Mouse (Mus musculus): Measurements from ENCODE around the gene Zc2hc1b. TPM values are rescaled to one million over a fixed set of nuclear protein-coding genes. Genes with fewer than 3 reads are reported as not detected.

Zc2hc1b gene
- polyA plus RNA-seq, 1 experiment = not detected

- Histone ChIP-seq H3K27ac (ENCODE audit: insufficient read depth, low read length) (no peak overlapping the region), H3K4me1 (ENCODE audit: control insufficient read depth, insufficient read depth, low read length) (no peaks in the 10 kb centered on the region), H3K4me3 (ENCODE audit: insufficient read depth, low read length) (no peak overlapping the region)
- TF ChIP-seq CTCF (IDR thresholded peaks at IDR 0.05; ENCODE audit: extremely low read depth, insufficient read depth, low read length) = no peak
- TF ChIP-seq POLR2A (IDR thresholded peaks at IDR 0.05; ENCODE audit: extremely low read depth, insufficient read depth, low read length) = no peak
These were observed 6.4 kb upstream of the Zc2hc1b start for GRCm38 (mm10) chr10:13184170-13184766.

- TF ChIP-seq POLR2A (IDR thresholded peaks at IDR 0.05; ENCODE audit: extremely low read depth, insufficient read depth, low read length) (no peak), CTCF (IDR thresholded peaks at IDR 0.05; ENCODE audit: extremely low read depth, insufficient read depth, low read length) (no peak)
- H3K27ac ChIP-seq (ENCODE audit: insufficient read depth, low read length) = no peak overlapping the region
- H3K4me3 ChIP-seq (ENCODE audit: insufficient read depth, low read length) = no peak overlapping the region
These were observed 2.4 kb upstream of the Zc2hc1b start for GRCm38 (mm10) chr10:13180211-13180610.

GRCm38 (mm10) chr10:13175866-13176265, 2.0 kb downstream of the Zc2hc1b start:
- TF ChIP-seq CTCF (IDR thresholded peaks at IDR 0.05; ENCODE audit: extremely low read depth, insufficient read depth, low read length) = no peak
- no peak for TF ChIP-seq POLR2A (IDR thresholded peaks at IDR 0.05; ENCODE audit: extremely low read depth, insufficient read depth, low read length)
- Histone ChIP-seq H3K27ac (ENCODE audit: insufficient read depth, low read length) (no peak overlapping the region), H3K4me1 (ENCODE audit: control insufficient read depth, insufficient read depth, low read length) (no peaks in the 10 kb centered on the region), H3K4me3 (ENCODE audit: insufficient read depth, low read length) (no peak overlapping the region)

More at GRCm38 (mm10) chr10:13180211-13180610, 2.4 kb upstream of the Zc2hc1b start:
- no peaks in the 10 kb centered on the region for H3K4me1 ChIP-seq (ENCODE audit: control insufficient read depth, insufficient read depth, low read length)

- Histone ChIP-seq H3K27ac (ENCODE audit: insufficient read depth, low read length) (no peak overlapping the region), H3K4me3 (ENCODE audit: insufficient read depth, low read length) (no peak overlapping the region), H3K4me1 (ENCODE audit: control insufficient read depth, insufficient read depth, low read length) (no peaks in the 10 kb centered on the region)
- TF ChIP-seq POLR2A (IDR thresholded peaks at IDR 0.05; ENCODE audit: extremely low read depth, insufficient read depth, low read length) = no peak
- no peak for TF ChIP-seq CTCF (IDR thresholded peaks at IDR 0.05; ENCODE audit: extremely low read depth, insufficient read depth, low read length)
These were observed 5.0 kb downstream of the Zc2hc1b start for GRCm38 (mm10) chr10:13172798-13173221.

- Histone ChIP-seq H3K27ac (ENCODE audit: insufficient read depth, low read length) (no peak overlapping the region), H3K4me1 (ENCODE audit: control insufficient read depth, insufficient read depth, low read length) (no peaks in the 10 kb centered on the region), H3K4me3 (ENCODE audit: insufficient read depth, low read length) (no peak overlapping the region)
- TF ChIP-seq CTCF (IDR thresholded peaks at IDR 0.05; ENCODE audit: extremely low read depth, insufficient read depth, low read length) (no peak), POLR2A (IDR thresholded peaks at IDR 0.05; ENCODE audit: extremely low read depth, insufficient read depth, low read length) (no peak)
These were observed 6.4 kb downstream of the Zc2hc1b start for GRCm38 (mm10) chr10:13171461-13171860.

- TF ChIP-seq CTCF (IDR thresholded peaks at IDR 0.05; ENCODE audit: extremely low read depth, insufficient read depth, low read length) (no peak), POLR2A (IDR thresholded peaks at IDR 0.05; ENCODE audit: extremely low read depth, insufficient read depth, low read length) (no peak)
- Histone ChIP-seq H3K4me3 (ENCODE audit: insufficient read depth, low read length) (no peak overlapping the region), H3K4me1 (ENCODE audit: control insufficient read depth, insufficient read depth, low read length) (no peaks in the 10 kb centered on the region), H3K27ac (ENCODE audit: insufficient read depth, low read length) (no peak overlapping the region)
These were observed 6.9 kb downstream of the Zc2hc1b start for GRCm38 (mm10) chr10:13170739-13171448.

GRCm38 (mm10) chr10:13168461-13168860, 9.4 kb downstream of the Zc2hc1b start:
- Histone ChIP-seq H3K4me1 (ENCODE audit: control insufficient read depth, insufficient read depth, low read length) (no peaks in the 10 kb centered on the region), H3K27ac (ENCODE audit: insufficient read depth, low read length) (no peak overlapping the region), H3K4me3 (ENCODE audit: insufficient read depth, low read length) (no peak overlapping the region)
- TF ChIP-seq POLR2A (IDR thresholded peaks at IDR 0.05; ENCODE audit: extremely low read depth, insufficient read depth, low read length) (no peak), CTCF (IDR thresholded peaks at IDR 0.05; ENCODE audit: extremely low read depth, insufficient read depth, low read length) (no peak)

GRCm38 (mm10) chr10:13162031-13162430, 15.8 kb downstream of the Zc2hc1b start:
- Histone ChIP-seq H3K4me1 (ENCODE audit: control insufficient read depth, insufficient read depth, low read length) (no peaks in the 10 kb centered on the region), H3K27ac (ENCODE audit: insufficient read depth, low read length) (no peak overlapping the region)
- TF ChIP-seq CTCF (IDR thresholded peaks at IDR 0.05; ENCODE audit: extremely low read depth, insufficient read depth, low read length) (no peak), POLR2A (IDR thresholded peaks at IDR 0.05; ENCODE audit: extremely low read depth, insufficient read depth, low read length) (no peak)

GRCm38 (mm10) chr10:13160913-13161312, 16.9 kb downstream of the Zc2hc1b start:
- TF ChIP-seq CTCF (IDR thresholded peaks at IDR 0.05; ENCODE audit: extremely low read depth, insufficient read depth, low read length) (no peak), POLR2A (IDR thresholded peaks at IDR 0.05; ENCODE audit: extremely low read depth, insufficient read depth, low read length) (no peak)
- H3K4me3 ChIP-seq (ENCODE audit: insufficient read depth, low read length) = no peak overlapping the region
- no peak overlapping the region for H3K27ac ChIP-seq (ENCODE audit: insufficient read depth, low read length)
- no peaks in the 10 kb centered on the region for H3K4me1 ChIP-seq (ENCODE audit: control insufficient read depth, insufficient read depth, low read length)

More at GRCm38 (mm10) chr10:13162031-13162430, 15.8 kb downstream of the Zc2hc1b start:
- no peak overlapping the region for H3K4me3 ChIP-seq (ENCODE audit: insufficient read depth, low read length)

- Histone ChIP-seq H3K27ac (ENCODE audit: insufficient read depth, low read length) (no peak overlapping the region), H3K4me1 (ENCODE audit: control insufficient read depth, insufficient read depth, low read length) (no peaks in the 10 kb centered on the region), H3K4me3 (ENCODE audit: insufficient read depth, low read length) (no peak overlapping the region)
- TF ChIP-seq POLR2A (IDR thresholded peaks at IDR 0.05; ENCODE audit: extremely low read depth, insufficient read depth, low read length) (no peak), CTCF (IDR thresholded peaks at IDR 0.05; ENCODE audit: extremely low read depth, insufficient read depth, low read length) (no peak)
These were observed 22.4 kb downstream of the Zc2hc1b start for GRCm38 (mm10) chr10:13155377-13155776.
